Mouse (Mus musculus) stomach, embryonic 14.5 days (tissue): Measurements from ENCODE around the gene Gm3043. TPM values are rescaled to one million over a fixed set of nuclear protein-coding genes. Genes with fewer than 3 reads are reported as not detected.
"Not testable (repeated sequence)": the region's sequence is repeated elsewhere in the genome, so short reads cannot be mapped to it uniquely, and the experiment has no call there.

Experiments used
- ATAC-seq: fragments of 200-750 bp; cut with Nextera tagmentation; 2 replicates; pipeline ENCODE4 v1.8.0; 2017; ENCODE audit warnings: low read depth, moderate TSS enrichment; ENCODE audit not compliant: insufficient number of reproducible peaks, insufficient read depth, low FRiP score
- H3K27ac ChIP-seq: fragments of 300-500 bp; sonication (generic); 2 replicates; pipeline ENCODE4 v1.5.1; 2014; ENCODE audit warnings: mild to moderate bottlenecking, low read length, moderate library complexity, mixed read lengths
- H3K27me3 ChIP-seq: fragments of 300-500 bp; sonication (generic); 2 replicates; pipeline ENCODE4 v1.6.1; 2014; ENCODE audit warnings: low read length, control low read depth, mixed read lengths; ENCODE audit not compliant: control insufficient read depth, insufficient read depth
- H3K36me3 ChIP-seq: fragments of 300-500 bp; sonication (generic); 2 replicates; pipeline ENCODE4 v1.6.1; 2014; ENCODE audit warnings: mild to moderate bottlenecking, control low read depth, low read length, moderate library complexity, mixed read lengths; ENCODE audit not compliant: control insufficient read depth, insufficient read depth
- H3K4me1 ChIP-seq: fragments of 300-500 bp; sonication (generic); 2 replicates; pipeline ENCODE4 v1.6.1; 2014; ENCODE audit warnings: low read length, control low read depth, mixed read lengths; ENCODE audit not compliant: control insufficient read depth, insufficient read depth
- H3K4me2 ChIP-seq: fragments of 300-500 bp; sonication (generic); replicated peaks from 2 replicates; pipeline ENCODE4 v1.6.1; 2014; ENCODE audit warnings: low read depth, low read length, control low read depth
- H3K4me3 ChIP-seq: fragments of 300-500 bp; sonication (generic); 2 replicates; pipeline ENCODE4 v1.5.1; 2014; ENCODE audit warnings: low read depth, low read length, control low read depth
- H3K9ac ChIP-seq: fragments of 300-500 bp; sonication (generic); replicated peaks from 2 replicates; pipeline ENCODE4 v1.6.1; 2014; ENCODE audit warnings: low read depth, mild to moderate bottlenecking, control low read depth, low read length, moderate library complexity, mixed read lengths
- H3K9me3 ChIP-seq: fragments of 300-500 bp; sonication (generic); 2 replicates; pipeline ENCODE4 v1.6.1; 2016; ENCODE audit warnings: low read depth, low read length, control low read depth; ENCODE audit not compliant: control insufficient read depth
- WGBS: fragments of 180-500 bp; shearing (Covaris S2); extraction: QIAGEN DNeasy Blood & Tissue Kit; methylation state at CpG from one replicate; pipeline ENCODE4 v1.1.7; 2014; 5-methylcytosine and 5-hydroxymethylcytosine counted together
- polyA plus RNA-seq: library from polyadenylated mRNA; unstranded; fragments of >200 nt; fragmentation: Nextera tagmentation; extraction: Ambion mirVana; gene quantifications from 2 replicates; pipeline ENCODE4 v1.2.1, GENCODE M21; 2014

Gm3043 gene
- polyA plus RNA-seq, result not detected in 2 replicates

- H3K9ac ChIP-seq, ATAC-seq, H3K27ac ChIP-seq, H3K27me3 ChIP-seq, H3K4me2 ChIP-seq, H3K4me3 ChIP-seq, H3K4me1 ChIP-seq, H3K36me3 ChIP-seq, H3K9me3 ChIP-seq: not testable (repeated sequence)
- WGBS, result no CpG with 5 or more reads among the region's 3 CpGs
Measured at GRCm38 (mm10) chr14:3688483-3688882, at the start of gene Gm3043. Gm3043 (plus strand) TSS chr14:3688783.

GRCm38 (mm10) chr14:3651730-3652129 is 36.9 kb upstream of the Gm3043 start, which contains the start of gene Gm3020:
Gm3020 (plus strand) TSS chr14:3652030.
- ATAC-seq, H3K9ac ChIP-seq, H3K27me3 ChIP-seq, H3K9me3 ChIP-seq, H3K4me3 ChIP-seq, H3K4me2 ChIP-seq, H3K36me3 ChIP-seq, H3K4me1 ChIP-seq, H3K27ac ChIP-seq: not testable (repeated sequence)
- no CpG with 5 or more reads among the region's 32 CpGs for WGBS

Other genes starting within 250 kb of the Gm3043 start
- gene Gm10408, start 239.4 kb upstream of the Gm3043 start, polyA plus RNA-seq, result not detected in 2 replicates
- gene Gm3012, start 54.3 kb upstream of the Gm3043 start, polyA plus RNA-seq, result not detected in 2 replicates
- gene Gm3020, start 36.8 kb upstream of the Gm3043 start, polyA plus RNA-seq, result 1.1 and 2.0 TPM in 2 replicates
- 0.24 TPM in 1 of 2 replicates, not detected in the other for gene Gm3002, start 121.3 kb downstream of the Gm3043 start, polyA plus RNA-seq
- not detected in 2 replicates for gene Gm3033, start 157.5 kb downstream of the Gm3043 start, polyA plus RNA-seq
- 0.23 TPM in 1 of 2 replicates, not detected in the other for gene Gm2916, start 195.4 kb downstream of the Gm3043 start, polyA plus RNA-seq
- gene Gm3029, start 243.0 kb downstream of the Gm3043 start, polyA plus RNA-seq, result not detected in 2 replicates